ENCODE assay signal across 11 mouse cellular contexts in genomic region chr15:99715982-99716746, GRCm38 (mm10). TPM values are rescaled to one million over a fixed set of nuclear protein-coding genes. Genes with fewer than 3 reads are reported as not detected.
DNase-seq lines count a peak whose midpoint lies in the region; ATAC-seq and TF ChIP-seq lines count a peak whose summit lies in the region.
"Had no signal": no experiment of that assay in that cellular context is flagged by ENCODE, and none has a peak within 500 bp of the region (broad histone marks: within the 10 kb centered on the region; RNA-seq: fewer than 3 reads in every experiment).

No protein-coding gene starts in this region.

- H3K4me1 ChIP-seq in heart, embryonic 12.5 days (replicated peaks) = peaks cover 50% of the 10 kb centered on the region
- H3K4me1 ChIP-seq in embryonic facial prominence, embryonic 13.5 days = peaks cover 16% of the 10 kb centered on the region; the same call in 1 of the 2 replicates
- peaks cover 16% of the 10 kb centered on the region for H3K4me1 ChIP-seq in hindbrain, postnatal 0 days (ENCODE audit: insufficient read depth, low read length)
- H3K4me1 ChIP-seq in midbrain, embryonic 11.5 days (ENCODE audit: control insufficient read depth, insufficient read depth, low read length) = no peaks in the 10 kb centered on the region

- no peak overlapping the region for H3K4me3 ChIP-seq in heart, embryonic 12.5 days
- H3K4me3 ChIP-seq in embryonic facial prominence, embryonic 13.5 days = no peak overlapping the region
- no peak overlapping the region for H3K4me3 ChIP-seq in hindbrain, postnatal 0 days (ENCODE audit: low read length)
- no peak overlapping the region for H3K4me3 ChIP-seq in midbrain, embryonic 11.5 days (ENCODE audit: low read depth, low read length)
- H3K4me3 ChIP-seq: embryonic facial prominence, embryonic 12.5 days had no signal

- H3K27ac ChIP-seq in heart, embryonic 12.5 days (ENCODE audit: poor library complexity, severe bottlenecking) = no peak overlapping the region; the same call in 1 of the 2 replicates
- H3K27ac ChIP-seq in embryonic facial prominence, embryonic 13.5 days = no peak overlapping the region
- peak overlapping the region; percentile 72 for H3K27ac ChIP-seq in hindbrain, postnatal 0 days
- no peak overlapping the region for H3K27ac ChIP-seq in midbrain, embryonic 11.5 days (ENCODE audit: low read depth, low read length)
- H3K27ac ChIP-seq: embryonic facial prominence, embryonic 12.5 days had no signal

- ATAC-seq in heart, embryonic 12.5 days (ENCODE audit: insufficient number of reproducible peaks, low FRiP score) = no peak
- no peak for ATAC-seq in embryonic facial prominence, embryonic 13.5 days (ENCODE audit: insufficient number of reproducible peaks, insufficient read depth, low FRiP score, low TSS enrichment, low read depth)
- ATAC-seq in hindbrain, postnatal 0 days = no peak
- no peak for ATAC-seq in midbrain, embryonic 11.5 days (ENCODE audit: low FRiP score)

- 0 out of 2 replicates have a peak overlapping the region, but pooled peaks have one; percentile 38 for H3K9ac ChIP-seq in heart, embryonic 12.5 days
- H3K9ac ChIP-seq in embryonic facial prominence, embryonic 13.5 days = 0 out of 2 replicates have a peak overlapping the region, but pooled peaks have one; percentile 21
- 0 out of 2 replicates have a peak overlapping the region, but pooled peaks have one; percentile 1 for H3K9ac ChIP-seq in hindbrain, postnatal 0 days (replicated peaks; ENCODE audit: low read length)
- no peak overlapping the region for H3K9ac ChIP-seq in midbrain, embryonic 11.5 days (ENCODE audit: low read length)
- H3K9ac ChIP-seq: embryonic facial prominence, embryonic 12.5 days had no signal

- no peak for TF ChIP-seq CTCF in hindbrain, postnatal 0 days (IDR thresholded peaks at IDR 0.05; ENCODE audit: low read depth)

- intact Hi-C loops in heart, postnatal 14 days (cut with DNase I) = loop anchor here (2.0 to 5.0 kb wide), 2 partner anchors 63 to 186 kb away; no protein-coding TSS in a partner anchor

- H3K27me3 ChIP-seq in heart, embryonic 12.5 days (replicated peaks) = no peaks in the 10 kb centered on the region
- H3K27me3 ChIP-seq in embryonic facial prominence, embryonic 13.5 days = no peaks in the 10 kb centered on the region
- H3K27me3 ChIP-seq in hindbrain, postnatal 0 days (ENCODE audit: insufficient read depth, low read length) = no peaks in the 10 kb centered on the region
- H3K27me3 ChIP-seq in midbrain, embryonic 11.5 days (ENCODE audit: control insufficient read depth, insufficient read depth, low read length) = no peaks in the 10 kb centered on the region
- H3K27me3 ChIP-seq: embryonic facial prominence, embryonic 12.5 days had no signal

- H3K36me3 ChIP-seq in heart, embryonic 12.5 days = peaks cover 61% of the 10 kb centered on the region
- peaks cover 62% of the 10 kb centered on the region for H3K36me3 ChIP-seq in embryonic facial prominence, embryonic 13.5 days
- H3K36me3 ChIP-seq in hindbrain, postnatal 0 days (ENCODE audit: insufficient read depth, low read length) = peaks cover 28% of the 10 kb centered on the region
- H3K36me3 ChIP-seq in midbrain, embryonic 11.5 days (ENCODE audit: control insufficient read depth, insufficient read depth, low read length) = peaks cover 23% of the 10 kb centered on the region

- no peak overlapping the region for H3K4me2 ChIP-seq in heart, embryonic 12.5 days
- no peak overlapping the region for H3K4me2 ChIP-seq in embryonic facial prominence, embryonic 13.5 days
- H3K4me2 ChIP-seq in hindbrain, postnatal 0 days (ENCODE audit: low read depth, low read length) = no peak overlapping the region
- no peak overlapping the region for H3K4me2 ChIP-seq in midbrain, embryonic 11.5 days
- H3K4me2 ChIP-seq: embryonic facial prominence, embryonic 12.5 days had no signal

- 74% methylated on average over 11 of the region's 11 CpGs for WGBS in heart, embryonic 12.5 days
- WGBS in embryonic facial prominence, embryonic 13.5 days = 50% methylated on average over 11 of the region's 11 CpGs
- 59% methylated on average over 11 of the region's 11 CpGs for WGBS in hindbrain, postnatal 0 days
- 76% methylated on average over 11 of the region's 11 CpGs for WGBS in midbrain, embryonic 11.5 days

- DNase-seq in heart, postnatal 14 days = no peak
- DNase-seq in hindbrain, postnatal 0 days (ENCODE audit: low spot score) = no peak
- peak; percentile 84 for DNase-seq in midbrain, embryonic 11.5 days (ENCODE audit: low spot score, missing footprints)
- no peak for DNase-seq in urinary bladder, postnatal 10 days (ENCODE audit: low spot score)
- no peak for DNase-seq in thymus, postnatal 10 days (ENCODE audit: low spot score in 2 of 2)
- no peak for DNase-seq in frontal cortex, postnatal 14 days (ENCODE audit: low spot score in 2 of 2)

- H3K9me3 ChIP-seq in heart, embryonic 12.5 days (replicated peaks) = no peaks in the 10 kb centered on the region
- no peaks in the 10 kb centered on the region for H3K9me3 ChIP-seq in embryonic facial prominence, embryonic 13.5 days
- no peaks in the 10 kb centered on the region for H3K9me3 ChIP-seq in hindbrain, postnatal 0 days (ENCODE audit: low read length)
- H3K9me3 ChIP-seq in midbrain, embryonic 11.5 days (ENCODE audit: control insufficient read depth, low read length) = no peaks in the 10 kb centered on the region
- H3K9me3 ChIP-seq: embryonic facial prominence, embryonic 12.5 days; G1E had no signal

RNA-seq across cellular contexts. Expression of gene Gpd1, which starts 1.2 kb away (rescaled TPM):
- 0.77 and 1.1 TPM in 2 replicates for polyA plus RNA-seq in heart, embryonic 12.5 days (2016; fragmentation: Nextera tagmentation; extraction: Ambion mirVana)
- 10 to 100 TPM; 61.7 to 91.3 TPM for total RNA-seq in heart, postnatal 14 days (2021)
- 0.37 and 1.0 TPM in 2 replicates for polyA plus RNA-seq in embryonic facial prominence, embryonic 13.5 days (2015; fragmentation: Nextera tagmentation; extraction: Ambion mirVana)
- 2.8 and 3.7 TPM in 2 replicates for total RNA-seq in hindbrain, postnatal 0 days (2014; rRNA removed)
- polyA plus RNA-seq in hindbrain, postnatal 0 days (2015; fragmentation: Nextera tagmentation; extraction: Ambion mirVana) = 2.5 TPM in 2 replicates
- 0.14 and 0.18 TPM in 2 replicates for polyA plus RNA-seq in midbrain, embryonic 11.5 days (2014; fragmentation: Nextera tagmentation; extraction: Ambion mirVana)
- total RNA-seq: G1E had no signal
- polyA plus RNA-seq: G1E had no signal

RNA-seq across cellular contexts. Expression of gene Cox14, which starts 9.3 kb away (rescaled TPM):
- 168 and 170 TPM in 2 replicates for polyA plus RNA-seq in heart, embryonic 12.5 days (2016; fragmentation: Nextera tagmentation; extraction: Ambion mirVana)
- 100 to 1,000 TPM; 207 to 250 TPM for total RNA-seq in heart, postnatal 14 days (2021)
- polyA plus RNA-seq in embryonic facial prominence, embryonic 13.5 days (2015; fragmentation: Nextera tagmentation; extraction: Ambion mirVana) = 144 and 179 TPM in 2 replicates
- total RNA-seq in hindbrain, postnatal 0 days (2014; rRNA removed) = 61.2 and 101 TPM in 2 replicates
- 201 and 202 TPM in 2 replicates for polyA plus RNA-seq in hindbrain, postnatal 0 days (2015; fragmentation: Nextera tagmentation; extraction: Ambion mirVana)
- polyA plus RNA-seq in midbrain, embryonic 11.5 days (2014; fragmentation: Nextera tagmentation; extraction: Ambion mirVana) = 135 and 140 TPM in 2 replicates

RNA-seq across cellular contexts. Expression of gene Gm17349, which starts 10.9 kb away (rescaled TPM):
- polyA plus RNA-seq in heart, embryonic 12.5 days (2016; fragmentation: Nextera tagmentation; extraction: Ambion mirVana) = not detected in 2 replicates
- 1 to 10 TPM; 5.0 to 5.1 TPM for total RNA-seq in heart, postnatal 14 days (2021)
- polyA plus RNA-seq in embryonic facial prominence, embryonic 13.5 days (2015; fragmentation: Nextera tagmentation; extraction: Ambion mirVana) = not detected in 2 replicates
- total RNA-seq in hindbrain, postnatal 0 days (2014; rRNA removed) = not detected in 2 replicates
- not detected in 2 replicates for polyA plus RNA-seq in hindbrain, postnatal 0 days (2015; fragmentation: Nextera tagmentation; extraction: Ambion mirVana)
- polyA plus RNA-seq in midbrain, embryonic 11.5 days (2014; fragmentation: Nextera tagmentation; extraction: Ambion mirVana) = not detected in 2 replicates
- polyA plus RNA-seq: embryonic facial prominence, embryonic 12.5 days; large intestine, adult 2 months had no signal

RNA-seq across cellular contexts. Expression of gene Smarcd1, which starts 14.2 kb away (rescaled TPM):
- 25.5 and 29.3 TPM in 2 replicates for polyA plus RNA-seq in heart, embryonic 12.5 days (2016; fragmentation: Nextera tagmentation; extraction: Ambion mirVana)
- total RNA-seq in heart, postnatal 14 days (2021) = 10 to 100 TPM; 25.9 to 28.4 TPM
- 55.0 and 73.1 TPM in 2 replicates for polyA plus RNA-seq in embryonic facial prominence, embryonic 13.5 days (2015; fragmentation: Nextera tagmentation; extraction: Ambion mirVana)
- total RNA-seq in hindbrain, postnatal 0 days (2014; rRNA removed) = 74.0 and 89.4 TPM in 2 replicates
- 78.1 and 91.2 TPM in 2 replicates for polyA plus RNA-seq in hindbrain, postnatal 0 days (2015; fragmentation: Nextera tagmentation; extraction: Ambion mirVana)
- polyA plus RNA-seq in midbrain, embryonic 11.5 days (2014; fragmentation: Nextera tagmentation; extraction: Ambion mirVana) = 111 and 113 TPM in 2 replicates

RNA-seq across cellular contexts. Expression of gene Asic1, which starts 46.0 kb away (rescaled TPM):
- 2.6 and 3.2 TPM in 2 replicates for polyA plus RNA-seq in heart, embryonic 12.5 days (2016; fragmentation: Nextera tagmentation; extraction: Ambion mirVana)
- under 1 TPM; 0.29 to 0.74 TPM for total RNA-seq in heart, postnatal 14 days (2021)
- 3.3 and 4.2 TPM in 2 replicates for polyA plus RNA-seq in embryonic facial prominence, embryonic 13.5 days (2015; fragmentation: Nextera tagmentation; extraction: Ambion mirVana)
- 127 and 143 TPM in 2 replicates for total RNA-seq in hindbrain, postnatal 0 days (2014; rRNA removed)
- polyA plus RNA-seq in hindbrain, postnatal 0 days (2015; fragmentation: Nextera tagmentation; extraction: Ambion mirVana) = 32.0 and 37.1 TPM in 2 replicates
- 10.5 and 11.4 TPM in 2 replicates for polyA plus RNA-seq in midbrain, embryonic 11.5 days (2014; fragmentation: Nextera tagmentation; extraction: Ambion mirVana)
- polyA plus RNA-seq: G1E had no signal
